Mouse (Mus musculus): Measurements from ENCODE around the gene Asb15.

Asb15 gene

GRCm38 (mm10) chr6:24607531-24607930 is 79.6 kb downstream of the Asb15 start:
- no peak for DNase-seq (ENCODE audit: low spot score in 2 of 2)

GRCm38 (mm10) chr6:24608129-24608528 is 80.2 kb downstream of the Asb15 start:
- no peak for DNase-seq (ENCODE audit: low spot score in 2 of 2)

- no peak for DNase-seq (ENCODE audit: low spot score in 2 of 2)
These were observed 80.7 kb downstream of the Asb15 start for GRCm38 (mm10) chr6:24608682-24609081.

GRCm38 (mm10) chr6:24609531-24609930 is 81.6 kb downstream of the Asb15 start:
- peak in 1 of 2 experiments; percentile 44 for DNase-seq (ENCODE audit: low spot score in 2 of 2)

- no peak for DNase-seq (ENCODE audit: low spot score in 2 of 2)
These were observed 82.4 kb downstream of the Asb15 start for GRCm38 (mm10) chr6:24610358-24610757.

GRCm38 (mm10) chr6:24612074-24612755 is 84.3 kb downstream of the Asb15 start:
- peak; percentile 52 to 73 for DNase-seq (ENCODE audit: low spot score in 2 of 2)

GRCm38 (mm10) chr6:24613346-24613745 is 85.4 kb downstream of the Asb15 start:
- no peak for DNase-seq (ENCODE audit: low spot score in 2 of 2)

- no peak for DNase-seq (ENCODE audit: low spot score in 2 of 2)
These were observed 86.0 kb downstream of the Asb15 start for GRCm38 (mm10) chr6:24613918-24614317.

- no peak for DNase-seq (ENCODE audit: low spot score in 2 of 2)
These were observed 88.8 kb downstream of the Asb15 start for GRCm38 (mm10) chr6:24616746-24617145.

GRCm38 (mm10) chr6:24619285-24620045 is 91.5 kb downstream of the Asb15 start:
- no peak for DNase-seq (ENCODE audit: low spot score in 2 of 2)

- no peak for DNase-seq (ENCODE audit: low spot score in 2 of 2)
These were observed 93.0 kb downstream of the Asb15 start for GRCm38 (mm10) chr6:24620936-24621335.

GRCm38 (mm10) chr6:24622098-24622497 is 94.2 kb downstream of the Asb15 start:
- DNase-seq (ENCODE audit: low spot score in 2 of 2), result no peak

Data from heart, adult 9 months (tissue).